Mouse (Mus musculus) kidney, embryonic 14.5 days (tissue): ENCODE measurements around the gene Inpp5e. TPM values are rescaled to one million over a fixed set of nuclear protein-coding genes. Genes with fewer than 3 reads are reported as not detected.
"Not testable (repeated sequence)": the region's sequence is repeated elsewhere in the genome, so short reads cannot be mapped to it uniquely, and the experiment has no call there.

Experiments
- ATAC-seq: fragments of 200-750 bp; cut with Nextera tagmentation; 2 replicates; pipeline ENCODE4 v1.8.0; 2017; ENCODE audit warnings: moderate number of reproducible peaks, mild to moderate bottlenecking, moderate TSS enrichment, moderate library complexity; ENCODE audit not compliant: low FRiP score, low TSS enrichment
- H3K27ac ChIP-seq: fragments of 300-500 bp; sonication (generic); 2 replicates; pipeline ENCODE4 v1.5.1; 2014; ENCODE audit warnings: low read depth, mild to moderate bottlenecking, low read length, moderate library complexity, mixed read lengths
- H3K27me3 ChIP-seq: fragments of 300-500 bp; sonication (generic); 2 replicates; pipeline ENCODE4 v1.6.1; 2014; ENCODE audit warnings: mild to moderate bottlenecking, low read length; ENCODE audit not compliant: control insufficient read depth, insufficient read depth
- H3K36me3 ChIP-seq: fragments of 300-500 bp; sonication (generic); 2 replicates; pipeline ENCODE4 v1.6.1; 2014; ENCODE audit warnings: low read length, mixed read lengths; ENCODE audit not compliant: control insufficient read depth, insufficient read depth
- H3K4me1 ChIP-seq: fragments of 300-500 bp; sonication (generic); 2 replicates; pipeline ENCODE4 v1.6.1; 2014; ENCODE audit warnings: low read length, mixed read lengths; ENCODE audit not compliant: control insufficient read depth, insufficient read depth
- H3K4me2 ChIP-seq: fragments of 300-500 bp; sonication (generic); replicated peaks from 2 replicates; pipeline ENCODE4 v1.6.1; 2014; ENCODE audit warnings: low read depth, mild to moderate bottlenecking, low read length
- H3K4me3 ChIP-seq: fragments of 300-500 bp; sonication (generic); 2 replicates; pipeline ENCODE4 v1.5.1; 2014; ENCODE audit warnings: mild to moderate bottlenecking, low read length
- H3K9ac ChIP-seq: fragments of 300-500 bp; sonication (generic); 2 replicates; pipeline ENCODE4 v1.6.1; 2014; ENCODE audit warnings: low read depth, mild to moderate bottlenecking, low read length, moderate library complexity
- H3K9me3 ChIP-seq: fragments of 300-500 bp; sonication (generic); 2 replicates; pipeline ENCODE4 v1.6.1; 2016; ENCODE audit warnings: low read length; ENCODE audit not compliant: control insufficient read depth
- WGBS: fragments of 180-500 bp; shearing (Covaris S2); extraction: QIAGEN DNeasy Blood & Tissue Kit; methylation state at CpG from one replicate; pipeline ENCODE4 v1.1.7; 2014; 5-methylcytosine and 5-hydroxymethylcytosine counted together
- polyA plus RNA-seq: library from polyadenylated mRNA; unstranded; fragments of >200 nt; fragmentation: Nextera tagmentation; extraction: Ambion mirVana; gene quantifications from 2 replicates; pipeline ENCODE4 v1.2.1, GENCODE M21; 2014

Gene Inpp5e
- polyA plus RNA-seq, 1 experiment from 2014 or later: 24.7 TPM

- Histone ChIP-seq H3K4me3 (peak overlapping the region; percentile 98), H3K27me3 (no peaks in the 10 kb centered on the region), H3K9ac (peak overlapping the region; percentile 94), H3K27ac (no peak overlapping the region), H3K4me2 (peak overlapping the region; percentile 96), H3K9me3 (no peaks in the 10 kb centered on the region), H3K36me3 (peaks cover 76% of the 10 kb centered on the region), H3K4me1 (peaks cover 12% of the 10 kb centered on the region)
- ATAC-seq: no peak; the same call in none of the 2 replicates
- WGBS: under 1% methylated on average over 42 of the region's 45 CpGs
Observed at GRCm38 (mm10) chr2:26388682-26389153, 20.3 kb downstream of the Inpp5e start.

- WGBS: 91% methylated on average over 3 of the region's 3 CpGs
- no peak overlapping the region; the same call in 1 of the 2 replicates for H3K9ac ChIP-seq
Observed at GRCm38 (mm10) chr2:26387713-26388112, 21.3 kb downstream of the Inpp5e start.

GRCm38 (mm10) chr2:26380871-26381270 lies 28.1 kb downstream of the Inpp5e start:
- ATAC-seq, H3K9me3 ChIP-seq, H3K27ac ChIP-seq, H3K4me1 ChIP-seq, H3K27me3 ChIP-seq: not testable (repeated sequence)
- peak overlapping the region; percentile 82 for H3K9ac ChIP-seq
- WGBS: 38% methylated on average over 6 of the region's 6 CpGs
- H3K4me2 ChIP-seq: peak overlapping the region; percentile 78
- H3K4me3 ChIP-seq: peak overlapping the region; percentile 84
- peaks cover 64% of the 10 kb centered on the region for H3K36me3 ChIP-seq

More at GRCm38 (mm10) chr2:26387713-26388112, 21.3 kb downstream of the Inpp5e start:
- Histone ChIP-seq H3K4me2 (peak overlapping the region; percentile 96), H3K9me3 (no peaks in the 10 kb centered on the region), H3K4me3 (no peak overlapping the region; the same call in 1 of the 2 replicates), H3K36me3 (peaks cover 76% of the 10 kb centered on the region), H3K27me3 (no peaks in the 10 kb centered on the region), H3K4me1 (peaks cover 12% of the 10 kb centered on the region), H3K27ac (no peak overlapping the region)
- ATAC-seq: no peak

- Histone ChIP-seq H3K4me2 (peak within 1 kb of the TSS; percentile 78), H3K36me3 (peaks cover 63% of the 10 kb centered on the region), H3K4me3 (peak within 1 kb of the TSS; percentile 84), H3K9ac (peak within 1 kb of the TSS; percentile 82), H3K9me3 (no peaks in the 10 kb centered on the region), H3K27ac (peak within 1 kb of the TSS; percentile 59), H3K27me3 (no peaks in the 10 kb centered on the region), H3K4me1 (no peaks in the 10 kb centered on the region)
- peak; percentile 97 for ATAC-seq
- WGBS: under 1% methylated on average over 38 of the region's 38 CpGs
Observed at GRCm38 (mm10) chr2:26380131-26380771, 28.8 kb downstream of the Inpp5e start, which contains the start of gene Snapc4. Gene Snapc4 (minus strand): TSS chr2:26380653.

GRCm38 (mm10) chr2:26372396-26372795 lies 36.6 kb downstream of the Inpp5e start:
- WGBS: 97% methylated on average over 8 of the region's 8 CpGs
- Histone ChIP-seq H3K36me3 (peaks cover 95% of the 10 kb centered on the region), H3K27me3 (no peaks in the 10 kb centered on the region), H3K4me3 (no peak overlapping the region), H3K27ac (no peak overlapping the region), H3K4me1 (no peaks in the 10 kb centered on the region), H3K4me2 (no peak overlapping the region), H3K9me3 (no peaks in the 10 kb centered on the region), H3K9ac (no peak overlapping the region)
- ATAC-seq: no peak

- Histone ChIP-seq H3K36me3 (peaks cover 94% of the 10 kb centered on the region), H3K4me1 (no peaks in the 10 kb centered on the region), H3K9ac (no peak overlapping the region), H3K27ac (no peak overlapping the region), H3K27me3 (no peaks in the 10 kb centered on the region), H3K4me3 (no peak overlapping the region), H3K4me2 (no peak overlapping the region), H3K9me3 (no peaks in the 10 kb centered on the region)
- no peak for ATAC-seq
- WGBS: 80% methylated on average over 1 of the region's 1 CpGs
Observed at GRCm38 (mm10) chr2:26368572-26368971, 40.4 kb downstream of the Inpp5e start.

GRCm38 (mm10) chr2:26367911-26368310 lies 41.1 kb downstream of the Inpp5e start:
- H3K36me3 ChIP-seq: peaks cover 92% of the 10 kb centered on the region
- no peak overlapping the region for H3K4me3 ChIP-seq
- no peak overlapping the region for H3K9ac ChIP-seq
- H3K9me3 ChIP-seq: no peaks in the 10 kb centered on the region
- H3K4me1 ChIP-seq: no peaks in the 10 kb centered on the region
- no peak overlapping the region for H3K27ac ChIP-seq
- no peaks in the 10 kb centered on the region for H3K27me3 ChIP-seq
- 95% methylated on average over 6 of the region's 6 CpGs for WGBS
- H3K4me2 ChIP-seq: no peak overlapping the region
- no peak for ATAC-seq

- Histone ChIP-seq H3K4me2 (no peak overlapping the region), H3K9me3 (no peaks in the 10 kb centered on the region), H3K4me3 (no peak overlapping the region), H3K9ac (no peak overlapping the region), H3K4me1 (no peaks in the 10 kb centered on the region), H3K36me3 (peaks cover 65% of the 10 kb centered on the region), H3K27ac (no peak overlapping the region), H3K27me3 (no peaks in the 10 kb centered on the region)
- ATAC-seq: no peak
- WGBS: 85% methylated on average over 10 of the region's 10 CpGs
Observed at GRCm38 (mm10) chr2:26364738-26365465, 44.1 kb downstream of the Inpp5e start.

GRCm38 (mm10) chr2:26363481-26363880 lies 45.5 kb downstream of the Inpp5e start:
- Histone ChIP-seq H3K9me3 (no peaks in the 10 kb centered on the region), H3K36me3 (peaks cover 51% of the 10 kb centered on the region), H3K9ac (no peak overlapping the region), H3K4me1 (no peaks in the 10 kb centered on the region), H3K4me2 (no peak overlapping the region), H3K27me3 (no peaks in the 10 kb centered on the region), H3K27ac (no peak overlapping the region), H3K4me3 (no peak overlapping the region)
- WGBS: 75% methylated on average over 5 of the region's 5 CpGs
- no peak for ATAC-seq
